Mouse (Mus musculus) pancreas, adult 10 weeks (tissue): ENCODE results near the gene Safb. TPM values are rescaled to one million over a fixed set of nuclear protein-coding genes. Genes with fewer than 3 reads are reported as not detected.

Experiments used
- polyA plus RNA-seq: library from polyadenylated mRNA; stranded (reverse); fragments of 350-450 nt; fragmentation: Illumina TruSeq; extraction: RNeasy Lipid Tissue Mini Kit (QIAGEN cat#74804); gene quantifications from one replicate; pipeline ENCODE4 v1.2.3, GENCODE M21; 2015; ENCODE audit warnings: low read depth, low replicate concordance; ENCODE audit not compliant: insufficient read depth

Safb gene
- polyA plus RNA-seq = 55.8 TPM

GRCm38 (mm10) chr17:56584257-56585130 lies at the start of gene Safb, which contains the start of gene Safb2:
Gene Safb, plus strand, starts transcription at chr17:56584825.
Gene Safb2, minus strand, starts transcription at chr17:56584585.

GRCm38 (mm10) chr17:56554122-56554551 lies 30.5 kb upstream of the Safb start, which contains the start of gene Gm20219:
Gene Gm20219, minus strand, starts transcription at chr17:56554387.

GRCm38 (mm10) chr17:56609452-56610171 lies 25.0 kb downstream of the Safb start, which contains the start of gene 2410015M20Rik:
Gene 2410015M20Rik, minus strand, starts transcription at chr17:56609771.

GRCm38 (mm10) chr17:56613236-56613844 lies 28.7 kb downstream of the Safb start, which contains the start of gene Rpl36:
Gene Rpl36, plus strand, starts transcription at chr17:56613416.

GRCm38 (mm10) chr17:56626754-56627470 lies 42.3 kb downstream of the Safb start, which contains the start of gene Lonp1:
Gene Lonp1, minus strand, starts transcription at chr17:56626887.

GRCm38 (mm10) chr17:56627530-56628277 lies 43.1 kb downstream of the Safb start, which contains the start of gene Catsperd:
Gene Catsperd, plus strand, starts transcription at chr17:56628143.

Other genes with a start within 250 kb of the Safb start
- 11.7 TPM for gene Ptprs, start 108.3 kb upstream of the Safb start, polyA plus RNA-seq
- gene Znrf4, start 72.4 kb upstream of the Safb start, polyA plus RNA-seq = not detected
- gene Gm20219, start 30.4 kb upstream of the Safb start, polyA plus RNA-seq = 1.6 TPM
- gene Safb2, start 240 bp upstream of the Safb start, polyA plus RNA-seq = 77.0 TPM
- gene 2410015M20Rik, start 24.9 kb downstream of the Safb start, polyA plus RNA-seq = 41.6 TPM
- gene Rpl36, start 28.6 kb downstream of the Safb start, polyA plus RNA-seq = 608 TPM
- 10.3 TPM for gene Lonp1, start 42.1 kb downstream of the Safb start, polyA plus RNA-seq
- 1.2 TPM for gene Catsperd, start 43.3 kb downstream of the Safb start, polyA plus RNA-seq
- 21.7 TPM for gene Ranbp3, start 88.5 kb downstream of the Safb start, polyA plus RNA-seq
- 59.4 TPM for gene Ndufa11, start 132.9 kb downstream of the Safb start, polyA plus RNA-seq
- gene Vmac, start 133.2 kb downstream of the Safb start, polyA plus RNA-seq = 9.3 TPM
- gene Nrtn, start 172.7 kb downstream of the Safb start, polyA plus RNA-seq = 3.2 TPM
- 13.9 TPM for gene Dus3l, start 179.9 kb downstream of the Safb start, polyA plus RNA-seq
- gene Prr22, start 185.4 kb downstream of the Safb start, polyA plus RNA-seq = not detected
- gene Rfx2, start 246.2 kb downstream of the Safb start, polyA plus RNA-seq = 2.0 TPM